Mouse (Mus musculus): ENCODE measurements around the gene Dnah14.
"Not testable (repeated sequence)": the region's sequence is repeated elsewhere in the genome, so short reads cannot be mapped to it uniquely, and the experiment has no call there.

The Dnah14 gene

GRCm38 (mm10) chr1:181782600-181782999 is 206.2 kb downstream of the Dnah14 start:
- DNase-seq (ENCODE audit: low read depth), result not testable (repeated sequence)

- peak; percentile 43 for DNase-seq (ENCODE audit: low read depth)
These were observed 213.6 kb downstream of the Dnah14 start for GRCm38 (mm10) chr1:181789952-181790351.

GRCm38 (mm10) chr1:181793541-181793940 is 217.2 kb downstream of the Dnah14 start:
- DNase-seq (ENCODE audit: low read depth), result peak; percentile 68

- no peak for DNase-seq (ENCODE audit: low read depth)
These were observed 223.6 kb downstream of the Dnah14 start for GRCm38 (mm10) chr1:181799911-181800310.

- DNase-seq (ENCODE audit: low read depth), result no peak
These were observed 224.3 kb downstream of the Dnah14 start for GRCm38 (mm10) chr1:181800667-181801066.

- no peak for DNase-seq (ENCODE audit: low read depth)
These were observed 235.3 kb downstream of the Dnah14 start for GRCm38 (mm10) chr1:181811481-181812223.

GRCm38 (mm10) chr1:181826716-181827115 is 250.4 kb downstream of the Dnah14 start:
- no peak for DNase-seq (ENCODE audit: low read depth)

GRCm38 (mm10) chr1:181828365-181828764 is 252.0 kb downstream of the Dnah14 start:
- peak; percentile 32 for DNase-seq (ENCODE audit: low read depth)

GRCm38 (mm10) chr1:181832720-181833119 is 256.4 kb downstream of the Dnah14 start:
- no peak for DNase-seq (ENCODE audit: low read depth)

- no peak for DNase-seq (ENCODE audit: low read depth)
These were observed 256.8 kb downstream of the Dnah14 start for GRCm38 (mm10) chr1:181833143-181833542.

- DNase-seq (ENCODE audit: low read depth), result no peak
These were observed 261.8 kb downstream of the Dnah14 start for GRCm38 (mm10) chr1:181838111-181838510.

- DNase-seq (ENCODE audit: low read depth), result peak; percentile 27
These were observed 263.5 kb downstream of the Dnah14 start for GRCm38 (mm10) chr1:181839746-181840366.

- no peak for DNase-seq (ENCODE audit: low read depth)
These were observed 265.0 kb downstream of the Dnah14 start for GRCm38 (mm10) chr1:181841396-181841795.

- peak; percentile 99 for DNase-seq (ENCODE audit: low read depth)
These were observed 265.7 kb downstream of the Dnah14 start for GRCm38 (mm10) chr1:181841864-181842672.

GRCm38 (mm10) chr1:181842781-181843180 is 266.4 kb downstream of the Dnah14 start, which contains the start of gene Lbr:
Lbr (minus strand) TSS chr1:181843046.
- peak; percentile 46 for DNase-seq (ENCODE audit: low read depth)

GRCm38 (mm10) chr1:181844874-181845547 is 268.7 kb downstream of the Dnah14 start:
- no peak for DNase-seq (ENCODE audit: low read depth)

- no peak for DNase-seq (ENCODE audit: low read depth)
These were observed 269.4 kb downstream of the Dnah14 start for GRCm38 (mm10) chr1:181845767-181846166.

GRCm38 (mm10) chr1:181847396-181847795 is 271.0 kb downstream of the Dnah14 start:
- DNase-seq (ENCODE audit: low read depth), result no peak

GRCm38 (mm10) chr1:181848210-181848609 is 271.9 kb downstream of the Dnah14 start:
- no peak for DNase-seq (ENCODE audit: low read depth)

- peak; percentile 48 for DNase-seq (ENCODE audit: low read depth)
These were observed 274.1 kb downstream of the Dnah14 start for GRCm38 (mm10) chr1:181850441-181850840.

- peak; percentile 34 for DNase-seq (ENCODE audit: low read depth)
These were observed 275.4 kb downstream of the Dnah14 start for GRCm38 (mm10) chr1:181851521-181852310.
